Mouse (Mus musculus) leukemia stem cell, adult 10-12 weeks (primary cell): ENCODE measurements around the gene Clnk. TPM values are rescaled to one million over a fixed set of nuclear protein-coding genes. Genes with fewer than 3 reads are reported as not detected.

Experiments
- polyA plus RNA-seq: library from polyadenylated mRNA; stranded (reverse); fragments of >175 nt; gene quantifications from 2 replicates; pipeline ENCODE4 v1.2.3, GENCODE M21; 2012; ENCODE audit warnings: low replicate concordance

The Clnk gene
- not detected in 2 replicates for polyA plus RNA-seq

GRCm38 (mm10) chr5:38876622-38877021 is at the start of gene Clnk:
Gene Clnk, minus strand, starts transcription at chr5:38876812.

GRCm38 (mm10) chr5:38684164-38684911 is 192.3 kb downstream of the Clnk start, which contains the start of gene Zfp518b:
Gene Zfp518b, minus strand, starts transcription at chr5:38684826.

Other genes with a start within 250 kb of the Clnk start
- 0.33 and 0.39 TPM in 2 replicates for gene Zfp518b, start 192.0 kb downstream of the Clnk start, polyA plus RNA-seq